Mouse (Mus musculus) forebrain, embryonic 14.5 days (tissue): ENCODE data around the gene Hoxd10. TPM values are rescaled to one million over a fixed set of nuclear protein-coding genes. Genes with fewer than 3 reads are reported as not detected.

ENCODE experiments used
- ATAC-seq: fragments of 200-750 bp; cut with Nextera tagmentation; 2 replicates; pipeline ENCODE4 v1.8.0; 2017; ENCODE audit warnings: mild to moderate bottlenecking, moderate library complexity
- DNase-seq: peaks from one replicate; pipeline ENCODE4 v3.0.0-alpha.2; 2015; ENCODE audit warnings: low spot score
- H3K27ac ChIP-seq: fragments of 300-500 bp; sonication (generic); 2 replicates; pipeline ENCODE4 v1.5.1; 2014; ENCODE audit warnings: low read depth, mild to moderate bottlenecking, control low read depth, low read length, moderate library complexity
- H3K27me3 ChIP-seq: fragments of 300-500 bp; sonication (generic); replicated peaks from 2 replicates; pipeline ENCODE4 v1.6.1; 2014; ENCODE audit warnings: low read length, control low read depth, mixed read lengths; ENCODE audit not compliant: control insufficient read depth, insufficient read depth
- H3K36me3 ChIP-seq: fragments of 300-500 bp; sonication (generic); 2 replicates; pipeline ENCODE4 v1.6.1; 2014; ENCODE audit warnings: low read length, control low read depth; ENCODE audit not compliant: control insufficient read depth, insufficient read depth
- H3K4me1 ChIP-seq: fragments of 300-500 bp; sonication (generic); 2 replicates; pipeline ENCODE4 v1.6.1; 2014; ENCODE audit warnings: antibody characterized with exemption, low read length, control low read depth; ENCODE audit not compliant: control insufficient read depth, insufficient read depth
- H3K4me2 ChIP-seq: fragments of 300-500 bp; sonication (generic); 2 replicates; pipeline ENCODE4 v1.6.1; 2014; ENCODE audit warnings: mild to moderate bottlenecking, control low read depth, low read length
- H3K4me3 ChIP-seq: fragments of 300-500 bp; sonication (generic); 2 replicates; pipeline ENCODE4 v1.5.1; 2014; ENCODE audit warnings: low read depth, low read length, control low read depth
- H3K9ac ChIP-seq: fragments of 300-500 bp; sonication (generic); 2 replicates; pipeline ENCODE4 v1.6.1; 2014; ENCODE audit warnings: mild to moderate bottlenecking, low read length, control low read depth, moderate library complexity
- H3K9me3 ChIP-seq: fragments of 300-500 bp; sonication (generic); replicated peaks from 2 replicates; pipeline ENCODE4 v1.6.1; 2016; ENCODE audit warnings: low read length, control low read depth, mixed read lengths; ENCODE audit not compliant: control insufficient read depth
- WGBS: fragments of 180-500 bp; shearing (Covaris S2); extraction: QIAGEN DNeasy Blood & Tissue Kit; methylation state at CpG from one replicate; pipeline ENCODE4 v1.1.7; 2014; 5-methylcytosine and 5-hydroxymethylcytosine counted together
- polyA plus RNA-seq: library from polyadenylated mRNA; unstranded; fragments of >200 nt; fragmentation: Nextera tagmentation; extraction: Ambion mirVana; gene quantifications from 2 replicates; pipeline ENCODE4 v1.2.1, GENCODE M21; 2014

The Hoxd10 gene
- polyA plus RNA-seq, 1 experiment from 2014 or later: not detected

GRCm38 (mm10) chr2:74709465-74710419, 18.0 kb downstream of the Hoxd10 start:
- Histone ChIP-seq H3K4me2 (no peak overlapping the region), H3K36me3 (no peaks in the 10 kb centered on the region), H3K9ac (no peak overlapping the region), H3K4me1 (peaks cover 4% of the 10 kb centered on the region; the same call in 1 of the 2 replicates), H3K9me3 (no peaks in the 10 kb centered on the region), H3K4me3 (no peak overlapping the region), H3K27me3 (peaks cover 97% of the 10 kb centered on the region), H3K27ac (no peak overlapping the region)
- 3% methylated on average over 5 of the region's 5 CpGs for WGBS
- DNase-seq: no peak
- no peak for ATAC-seq

GRCm38 (mm10) chr2:74710929-74711543, 19.3 kb downstream of the Hoxd10 start:
- peaks cover 97% of the 10 kb centered on the region for H3K27me3 ChIP-seq
- H3K9ac ChIP-seq: no peak overlapping the region
- DNase-seq (no peak), ATAC-seq (no peak)
- 1% methylated on average over 16 of the region's 16 CpGs for WGBS
- H3K4me3 ChIP-seq: no peak overlapping the region
- H3K4me2 ChIP-seq: no peak overlapping the region
- H3K36me3 ChIP-seq: no peaks in the 10 kb centered on the region
- H3K4me1 ChIP-seq: no peaks in the 10 kb centered on the region
- H3K9me3 ChIP-seq: no peaks in the 10 kb centered on the region
- no peak overlapping the region for H3K27ac ChIP-seq

- ATAC-seq: 0 out of 2 replicates have a peak, but pooled peaks have one; percentile 20
- Histone ChIP-seq H3K4me1 (no peaks in the 10 kb centered on the region), H3K4me2 (peak within 1 kb of the TSS; percentile 28; the same call in 1 of the 2 replicates), H3K9me3 (no peaks in the 10 kb centered on the region), H3K27ac (no peak within 1 kb of the TSS), H3K9ac (no peak within 1 kb of the TSS), H3K36me3 (no peaks in the 10 kb centered on the region), H3K4me3 (peak within 1 kb of the TSS; percentile 11; the same call in 1 of the 2 replicates), H3K27me3 (peaks cover 97% of the 10 kb centered on the region)
- under 1% methylated on average over 65 of the region's 65 CpGs for WGBS
- no peak for DNase-seq
Observed at GRCm38 (mm10) chr2:74711721-74712621, 20.2 kb downstream of the Hoxd10 start, which contains the start of the genes Hoxd3 and Hoxd4. TSS of gene Hoxd3 (plus strand) at chr2:74711927. TSS of gene Hoxd4 (plus strand) at chr2:74711929.

- no peak overlapping the region for H3K9ac ChIP-seq
- H3K27me3 ChIP-seq: peaks cover 97% of the 10 kb centered on the region
- H3K4me2 ChIP-seq: no peak overlapping the region
- H3K4me1 ChIP-seq: no peaks in the 10 kb centered on the region
- H3K36me3 ChIP-seq: no peaks in the 10 kb centered on the region
- DNase-seq: no peak
- H3K4me3 ChIP-seq: no peak overlapping the region
- no peaks in the 10 kb centered on the region for H3K9me3 ChIP-seq
- ATAC-seq: no peak
- H3K27ac ChIP-seq: no peak overlapping the region
- WGBS: 2% methylated on average over 19 of the region's 19 CpGs
Observed at GRCm38 (mm10) chr2:74713239-74714150, 21.8 kb downstream of the Hoxd10 start.

- H3K36me3 ChIP-seq: no peaks in the 10 kb centered on the region
- DNase-seq (no peak), ATAC-seq (no peak)
- peaks cover 97% of the 10 kb centered on the region for H3K27me3 ChIP-seq
- H3K9me3 ChIP-seq: no peaks in the 10 kb centered on the region
- 3% methylated on average over 18 of the region's 18 CpGs for WGBS
- no peak overlapping the region for H3K9ac ChIP-seq
- no peak overlapping the region for H3K27ac ChIP-seq
- H3K4me3 ChIP-seq: no peak overlapping the region
- H3K4me2 ChIP-seq: no peak overlapping the region
- no peaks in the 10 kb centered on the region for H3K4me1 ChIP-seq
Observed at GRCm38 (mm10) chr2:74714156-74714789, 22.5 kb downstream of the Hoxd10 start.

GRCm38 (mm10) chr2:74714881-74715280, 23.2 kb downstream of the Hoxd10 start:
- no peak for ATAC-seq
- no peak overlapping the region for H3K4me3 ChIP-seq
- H3K4me2 ChIP-seq: no peak overlapping the region
- no peak overlapping the region for H3K9ac ChIP-seq
- H3K27ac ChIP-seq: no peak overlapping the region
- no peaks in the 10 kb centered on the region for H3K4me1 ChIP-seq
- H3K36me3 ChIP-seq: no peaks in the 10 kb centered on the region
- H3K9me3 ChIP-seq: no peaks in the 10 kb centered on the region
- DNase-seq: no peak
- 0% methylated on average over 14 of the region's 14 CpGs for WGBS
- H3K27me3 ChIP-seq: peaks cover 97% of the 10 kb centered on the region

GRCm38 (mm10) chr2:74715504-74716241, 23.9 kb downstream of the Hoxd10 start:
- H3K4me1 ChIP-seq: no peaks in the 10 kb centered on the region
- H3K9ac ChIP-seq: no peak overlapping the region
- peak overlapping the region; percentile 34; the same call in 1 of the 2 replicates for H3K4me2 ChIP-seq
- no peaks in the 10 kb centered on the region for H3K36me3 ChIP-seq
- DNase-seq (peak; percentile 90), ATAC-seq (peak; percentile 69)
- H3K4me3 ChIP-seq: no peak overlapping the region
- WGBS: 3% methylated on average over 26 of the region's 26 CpGs
- no peak overlapping the region for H3K27ac ChIP-seq
- peaks cover 97% of the 10 kb centered on the region for H3K27me3 ChIP-seq
- no peaks in the 10 kb centered on the region for H3K9me3 ChIP-seq
